Mouse (Mus musculus): ENCODE results near the gene Clasrp.

GRCm38 (mm10) chr7:19619004-19619801, 14.9 kb upstream of the Clasrp start:
- TF ChIP-seq POLR2A (IDR thresholded peaks at IDR 0.05; ENCODE audit: control insufficient read depth, extremely low read depth, insufficient read depth, low read length, poor library complexity) (no peak), CTCF (IDR thresholded peaks at IDR 0.05; ENCODE audit: borderline replicate concordance, control insufficient read depth, extremely low read depth, insufficient read depth, low read length, poor library complexity) (no peak)
